Mouse (Mus musculus) myocyte (in vitro differentiated cells): ENCODE data around the gene Mak.

ENCODE experiments used
- MYOG ChIP-seq, 3 experiments: IDR thresholded peaks; one replicate each; pipeline ENCODE4 v1.6.1; 2011; ENCODE audit warnings: control low read depth in 2 of 3, low read depth in 2 of 3, mild to moderate bottlenecking in 2 of 3; ENCODE audit not compliant: insufficient read length in 2 of 3, control insufficient read depth in 1 of 3, insufficient read depth in 1 of 3
- POLR2A ChIP-seq: IDR thresholded peaks from one replicate; pipeline ENCODE4 v1.6.1; 2011; ENCODE audit warnings: low read depth, mild to moderate bottlenecking, control low read depth, moderate library complexity; ENCODE audit not compliant: insufficient read length
- POLR2AphosphoS2 ChIP-seq: IDR thresholded peaks from one replicate; pipeline ENCODE4 v1.6.1; 2011; ENCODE audit warnings: low read depth, control low read depth; ENCODE audit not compliant: insufficient read length

DNA sequence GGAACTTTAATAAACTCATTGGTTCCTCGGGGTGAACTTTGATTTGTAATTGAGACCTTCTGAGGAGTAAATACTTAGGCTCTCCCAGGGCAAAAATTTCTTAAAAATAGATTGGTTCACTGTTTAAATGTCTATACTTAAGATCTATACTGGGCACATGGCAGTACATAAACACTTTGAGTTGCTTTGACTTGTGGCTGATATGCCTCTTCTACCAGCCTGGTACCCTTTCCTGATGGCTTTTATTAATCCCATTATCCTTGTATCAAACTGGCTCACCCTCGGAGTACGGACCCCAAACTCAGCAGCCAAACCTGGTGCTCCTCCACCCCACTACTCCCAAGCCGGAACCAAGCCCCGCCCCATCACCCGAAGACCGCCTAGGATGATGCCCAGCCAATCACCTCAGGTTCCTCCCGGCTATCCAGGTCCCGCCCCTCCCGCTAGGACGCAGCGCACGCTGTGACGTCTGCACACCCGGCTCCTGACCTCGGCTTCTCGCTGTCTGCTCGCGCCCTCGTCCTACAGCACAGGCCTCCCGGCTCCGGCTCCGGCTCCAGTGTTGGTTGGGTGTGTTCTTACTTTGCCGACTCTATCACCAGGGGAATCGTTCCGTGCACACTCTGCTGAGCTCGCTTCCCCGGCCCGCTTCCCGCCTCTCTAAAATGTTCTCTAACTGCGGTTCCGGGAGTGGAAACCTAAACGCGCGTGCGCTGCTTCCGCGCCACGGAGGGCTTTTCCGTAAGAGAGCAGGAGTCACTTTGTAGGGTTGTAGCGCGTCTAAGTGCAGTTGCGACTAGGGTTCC is 63.5 kb downstream of the Mak start, which contains the start of gene Tmem14c:
- peak; percentile 96 for TF ChIP-seq POLR2A
- TF ChIP-seq MYOG (IDR thresholded peaks at IDR 0.05; ENCODE audit: control insufficient read depth in 1 of 3, insufficient read depth in 1 of 3, insufficient read length in 2 of 3, low read depth in 2 of 3), result no peak
- TF ChIP-seq POLR2AphosphoS2, result peak; percentile 98
